Mouse (Mus musculus) C2C12 (cell line): ENCODE data around the gene Dpep3.

Source experiments
- CEBPB ChIP-seq: IDR thresholded peaks from one replicate; pipeline ENCODE4 v1.6.1; 2011; ENCODE audit warnings: low read depth, mild to moderate bottlenecking, control low read depth, moderate library complexity
- CTCF ChIP-seq: IDR thresholded peaks from one replicate; pipeline ENCODE4 v1.5.1; 2011; ENCODE audit not compliant: control insufficient read depth, insufficient read depth, insufficient read length
- MAX ChIP-seq: IDR thresholded peaks from one replicate; pipeline ENCODE4 v1.6.1; 2011; ENCODE audit warnings: mild to moderate bottlenecking, control low read depth
- MYOD1 ChIP-seq: IDR thresholded peaks from one replicate; pipeline ENCODE4 v1.6.1; 2011; ENCODE audit warnings: low read depth; ENCODE audit not compliant: control insufficient read depth, insufficient read length
- MYOG ChIP-seq: IDR thresholded peaks from one replicate; pipeline ENCODE4 v1.6.1; 2011; ENCODE audit not compliant: control insufficient read depth, insufficient read length; ENCODE audit errors: extremely low read depth

DNA sequence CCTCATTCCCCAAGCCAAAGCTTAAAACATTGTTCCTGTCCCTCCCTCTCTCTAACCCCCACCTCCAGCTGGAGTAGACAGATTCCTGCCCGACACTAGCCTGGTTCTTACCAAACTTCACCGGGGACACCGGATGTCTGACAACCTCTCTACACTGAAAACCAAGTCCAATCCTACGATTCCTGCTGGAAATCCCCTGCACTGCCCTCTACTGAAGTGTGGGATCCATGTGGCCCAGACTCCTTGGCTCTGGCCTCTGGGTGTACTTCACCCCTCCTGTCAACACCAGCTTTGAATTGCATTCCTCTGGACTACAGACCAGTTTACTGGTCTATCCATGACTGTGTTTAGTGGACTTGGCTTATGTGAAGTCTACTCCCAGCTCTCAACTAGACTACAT, 22.7 kb downstream of the Dpep3 start:
- TF ChIP-seq MYOD1: no peak
- no peak for TF ChIP-seq CTCF
- no peak for TF ChIP-seq MYOG
- TF ChIP-seq CEBPB: no peak
- no peak for TF ChIP-seq MAX
